Mouse (Mus musculus) gastrocnemius, adult 18-20 months (tissue): ENCODE measurements at regions not wholly inside any gene's neighbourhood (a gene's known extent, or its start where the extent isn't known, plus 50 kb on each side); places are given as distances from the start of the nearest gene placed in this dataset.
A peak's percentile ranks its signal among the peaks of the same experiment; 100 is the strongest.
"Not testable (repeated sequence)": the region's sequence is repeated elsewhere in the genome, so short reads cannot be mapped to it uniquely, and the experiment has no call there.

ENCODE experiments used
- DNase-seq: peaks from one replicate; pipeline ENCODE4 v3.0.0; 2021; ENCODE audit warnings: low spot score

DNA sequence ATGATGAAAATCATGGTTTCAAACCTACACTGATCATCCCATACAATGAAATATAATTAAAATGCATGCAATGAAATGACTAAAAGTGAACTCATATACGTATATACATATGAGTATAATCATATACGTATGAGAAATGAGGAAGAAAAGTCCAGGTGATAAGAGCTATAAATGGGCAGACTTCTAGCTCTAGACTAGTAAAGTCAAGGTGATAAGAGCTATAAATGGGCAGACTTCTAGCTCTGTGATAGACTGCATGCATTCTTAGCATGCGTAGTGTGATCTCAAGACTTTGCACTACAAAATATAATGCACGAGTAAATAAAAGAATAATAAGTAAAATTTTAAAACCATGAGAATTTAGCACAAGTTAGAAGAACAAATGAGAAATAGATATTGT, 606.2 kb upstream of the Gpc5 start:
- DNase-seq = no peak

DNA sequence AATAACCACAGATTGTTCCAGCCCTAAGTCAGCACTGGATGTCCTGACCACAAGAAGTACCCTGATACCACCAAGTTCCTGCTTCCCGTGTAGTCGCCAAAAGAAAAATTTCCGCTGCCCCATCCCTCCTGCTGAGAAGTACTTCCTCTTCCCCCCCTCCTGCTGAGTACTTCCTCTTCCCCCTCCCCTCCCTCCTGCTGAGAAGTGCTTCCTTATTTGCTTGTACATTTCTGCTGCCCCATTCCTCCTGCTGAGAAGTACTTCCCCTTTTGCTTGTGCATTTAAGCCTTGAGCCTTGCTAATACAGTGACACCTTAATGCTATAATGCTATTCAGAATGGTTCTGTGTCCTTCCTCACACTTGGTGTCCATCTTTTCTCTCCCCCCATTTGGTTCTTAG, 598.6 kb upstream of the Gpc5 start:
- DNase-seq = not testable (repeated sequence)

DNA sequence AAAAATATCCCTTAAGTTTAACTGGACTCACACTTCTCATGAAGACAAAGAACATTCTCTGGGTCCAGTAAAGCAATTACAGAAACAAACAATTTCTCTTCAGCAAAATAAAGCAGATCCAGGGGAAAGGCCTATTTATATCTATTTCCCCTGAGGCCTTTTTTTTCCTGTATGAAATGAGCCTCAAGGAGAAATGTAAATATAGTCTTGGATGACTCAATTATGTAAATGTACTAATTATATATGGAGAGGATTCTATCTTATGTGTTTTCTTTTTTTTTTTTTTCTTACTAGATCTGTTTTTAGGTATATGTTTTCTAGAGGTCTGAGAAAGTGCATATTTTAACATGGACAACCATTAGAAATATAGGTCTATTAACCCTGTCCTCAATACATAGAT, 587.0 kb upstream of the Gpc5 start:
- DNase-seq = no peak

DNA sequence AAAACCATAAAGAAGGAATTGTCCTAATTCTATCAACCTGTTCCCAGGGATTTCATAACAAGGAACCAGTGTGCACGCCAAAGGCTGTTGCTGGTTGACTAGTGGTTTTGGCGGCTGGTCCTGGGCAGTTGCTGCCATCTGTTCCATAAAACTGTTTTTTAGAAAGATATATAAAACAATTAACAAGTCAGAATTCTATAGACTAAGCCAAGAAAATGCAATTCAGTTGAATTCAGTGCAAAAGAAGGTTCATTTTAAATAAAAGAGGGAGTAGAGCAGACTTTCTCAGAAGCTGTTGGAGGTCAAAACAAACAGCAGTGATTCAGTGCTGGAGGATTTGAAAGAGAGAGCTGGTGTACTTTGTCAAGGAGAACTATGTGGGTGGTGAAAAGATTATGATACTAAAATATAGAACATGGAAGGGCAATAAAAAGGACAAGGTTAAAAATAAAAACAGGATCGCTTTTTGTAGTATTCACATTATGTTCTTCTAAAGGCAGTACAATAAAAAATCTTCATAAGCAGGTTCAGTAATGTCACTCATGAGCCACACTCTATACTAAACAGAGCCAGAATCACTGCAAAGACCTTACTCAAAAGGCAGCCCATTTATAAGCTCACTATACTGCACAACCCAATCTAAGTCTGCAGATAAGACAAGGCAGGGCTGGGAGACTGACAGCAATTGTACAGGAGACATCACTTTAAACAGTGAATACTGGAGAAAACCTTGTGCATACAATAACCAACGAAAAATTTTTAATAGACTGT, 543.9 kb upstream of the Gpc5 start:
- DNase-seq = no peak

DNA sequence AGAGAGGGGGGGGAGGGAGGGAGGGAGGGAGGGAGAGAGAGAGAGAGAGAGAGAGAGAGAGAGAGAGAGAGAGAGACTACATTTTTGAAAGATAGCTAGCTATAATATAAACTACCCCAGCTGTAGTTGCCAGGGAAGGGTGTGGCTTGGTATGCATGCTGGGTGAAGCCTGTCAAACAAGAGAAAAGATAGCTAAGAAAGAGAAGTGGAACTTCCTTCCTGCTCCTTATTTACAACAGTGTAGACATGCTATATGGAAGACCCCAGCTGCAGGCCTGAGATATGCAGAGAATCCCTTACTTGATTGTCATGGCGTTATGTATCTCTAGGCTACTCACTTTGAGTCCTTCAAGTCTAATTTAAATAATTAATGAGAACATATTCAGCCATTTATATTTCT, 542.9 kb upstream of the Gpc5 start:
- DNase-seq = no peak

DNA sequence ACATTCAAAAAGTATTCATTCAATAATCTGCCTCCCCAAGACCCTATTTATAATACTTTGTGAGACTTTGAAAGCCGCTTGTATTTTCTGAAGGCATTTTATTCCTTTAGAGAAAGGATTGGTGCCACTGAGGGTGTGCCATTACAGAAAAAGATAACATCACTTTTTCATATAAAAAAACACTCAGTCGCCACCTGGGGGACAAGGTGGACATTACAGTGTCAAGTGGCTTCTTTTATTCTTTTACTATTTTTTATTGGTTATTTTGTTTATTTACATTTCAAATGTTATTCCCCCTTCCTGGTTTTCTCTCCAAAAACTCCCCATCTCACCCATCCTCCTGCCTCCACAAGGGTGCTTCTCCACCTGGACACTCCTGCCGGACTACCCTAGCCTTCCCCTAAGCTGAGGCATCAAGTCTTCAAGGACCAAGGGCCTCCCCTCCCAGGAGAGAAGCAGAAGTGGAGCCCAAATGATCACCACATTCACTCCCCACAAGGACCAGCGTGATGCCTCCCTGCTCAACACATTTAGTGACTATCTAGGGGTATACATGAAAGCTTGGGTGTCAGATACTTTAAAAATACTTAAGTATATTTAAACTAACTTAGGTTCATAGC, 525.5 kb upstream of the Gpc5 start:
- DNase-seq = no peak

DNA sequence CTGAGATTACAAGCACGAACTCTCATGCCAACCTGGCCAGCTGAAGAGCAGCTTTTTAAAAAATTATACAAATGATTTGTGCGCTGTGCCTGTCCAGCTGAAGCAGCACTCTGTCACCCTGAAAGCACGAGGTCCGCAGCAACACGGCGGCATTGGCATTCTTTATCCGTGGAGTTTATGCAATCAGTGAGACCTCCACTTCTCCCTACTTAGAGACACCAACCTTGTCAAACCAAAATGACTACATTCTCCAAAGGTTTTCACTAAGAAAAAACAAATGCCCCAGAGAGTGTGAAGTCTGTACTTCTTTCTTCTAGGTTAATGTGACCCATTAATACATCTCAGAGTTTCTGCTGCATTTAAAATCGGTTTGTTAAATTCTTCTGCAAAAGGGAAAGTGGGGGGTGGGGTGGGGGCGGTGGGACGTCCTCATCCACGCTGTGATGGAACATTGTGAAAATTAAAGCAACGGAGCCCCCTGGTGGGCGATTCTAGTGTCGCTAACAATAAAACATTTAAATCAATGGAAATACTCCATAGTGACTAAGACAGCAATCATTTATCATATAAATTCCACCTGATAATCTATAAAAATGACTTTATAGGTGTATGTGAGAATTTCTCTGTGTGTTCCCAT, 524.2 kb upstream of the Gpc5 start:
- DNase-seq = no peak

DNA sequence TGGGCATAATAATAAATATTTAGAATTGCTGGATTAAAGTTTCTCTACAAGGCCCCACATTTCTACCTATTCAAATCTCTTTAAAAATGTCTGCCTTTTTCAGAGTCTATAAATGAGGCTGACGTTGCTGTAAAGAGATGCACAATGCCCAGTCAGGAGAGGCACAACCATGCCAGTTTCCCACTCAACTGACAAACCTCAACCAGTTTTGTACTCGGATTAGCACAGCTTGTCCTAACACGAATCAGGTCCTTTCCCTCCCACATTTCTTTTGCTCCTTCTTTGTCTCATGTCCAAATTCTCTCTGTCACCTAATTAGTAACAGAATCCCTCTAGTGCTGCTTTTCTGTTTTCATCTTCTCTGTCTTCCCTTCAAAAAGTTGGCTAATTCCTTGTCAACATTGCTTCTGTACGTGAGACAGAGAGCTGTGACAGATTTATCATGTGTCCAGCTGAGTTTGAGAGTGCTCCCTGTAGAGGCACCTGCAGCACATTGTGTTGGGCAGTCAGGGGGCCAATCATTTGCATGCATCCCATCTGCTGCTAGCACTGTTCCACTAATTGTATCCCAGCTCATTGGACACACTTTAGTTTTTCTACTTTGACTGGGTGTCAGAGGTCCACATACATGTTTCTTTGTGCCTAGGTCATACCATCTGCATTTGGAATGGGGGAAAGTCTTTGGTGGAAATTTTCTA, 504.5 kb upstream of the Gpc5 start:
- DNase-seq = no peak

DNA sequence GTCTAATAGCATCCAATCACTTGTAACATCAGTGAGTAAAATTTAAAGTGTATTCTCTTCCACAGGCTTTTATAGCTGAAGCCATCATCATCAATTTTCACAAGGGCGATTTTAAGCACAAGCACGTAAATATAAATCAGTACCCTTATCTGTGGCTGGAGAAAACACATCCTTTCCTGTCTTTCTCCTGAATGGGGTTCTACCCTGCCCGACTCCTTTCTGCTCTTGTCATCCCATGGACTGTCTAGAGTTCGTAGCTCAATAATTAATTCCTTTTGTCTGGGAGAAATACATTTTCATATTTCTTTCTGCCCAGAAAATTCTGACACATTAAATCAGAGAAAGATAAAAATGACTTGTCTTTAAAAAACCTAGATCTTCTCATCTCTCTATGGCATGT, 482.7 kb upstream of the Gpc5 start:
- DNase-seq = no peak

DNA sequence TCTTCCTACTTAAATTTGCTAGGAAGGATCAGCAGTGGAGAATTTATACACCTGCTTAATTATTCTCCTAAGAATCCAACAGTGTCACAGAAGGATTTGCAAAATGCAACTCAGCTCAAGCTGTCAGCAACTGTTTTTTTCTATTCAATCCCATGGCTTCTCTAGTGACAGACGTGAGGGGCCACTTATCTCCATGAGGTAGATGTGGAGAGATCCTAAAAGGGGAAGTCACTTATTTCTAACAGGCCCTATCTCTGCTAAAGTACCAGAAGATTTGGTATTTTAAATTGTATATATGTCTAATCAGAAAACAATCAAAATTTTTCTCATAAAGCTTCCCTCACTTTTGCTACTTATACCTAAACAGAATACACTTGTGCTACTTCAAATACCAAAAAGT, 479.6 kb upstream of the Gpc5 start:
- DNase-seq = no peak

DNA sequence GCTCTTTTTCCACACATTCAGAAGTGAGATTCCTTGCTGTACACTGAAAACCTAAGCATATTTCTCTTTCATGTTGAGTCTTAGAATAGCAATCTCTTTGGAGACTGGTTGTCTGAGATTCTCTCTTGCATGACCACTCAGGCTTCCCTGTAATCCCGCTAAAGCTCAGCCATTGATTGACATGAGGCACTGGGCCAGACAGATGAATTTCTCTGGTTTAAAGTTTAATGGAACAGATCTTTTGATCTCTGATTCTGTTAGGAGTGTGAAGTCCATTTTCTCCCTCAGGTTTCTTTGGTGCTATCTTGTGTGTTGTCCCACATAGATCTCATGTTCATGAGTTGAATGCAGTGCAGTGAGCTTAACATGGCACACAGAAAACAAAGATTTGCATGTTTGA, 435.4 kb upstream of the Gpc5 start:
- no peak for DNase-seq

DNA sequence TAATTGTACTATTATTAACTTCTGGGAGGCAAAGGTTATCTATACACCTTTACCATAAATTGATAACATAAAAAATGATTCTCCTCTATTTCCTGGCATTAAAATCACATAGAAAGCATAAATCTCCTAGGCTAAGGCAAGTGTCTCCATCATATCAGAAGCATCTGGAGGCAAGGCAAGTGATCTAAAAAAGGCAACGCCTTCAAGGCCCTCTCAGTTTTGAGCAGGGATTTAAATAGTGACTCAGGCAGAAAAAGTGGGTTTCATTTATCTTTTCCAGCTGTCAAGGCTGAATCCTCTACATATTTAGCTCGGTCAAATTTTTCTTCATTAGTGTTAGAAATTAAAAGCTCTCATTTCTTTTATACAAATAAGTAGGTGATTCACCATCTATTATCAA, 430.0 kb upstream of the Gpc5 start:
- DNase-seq = no peak

DNA sequence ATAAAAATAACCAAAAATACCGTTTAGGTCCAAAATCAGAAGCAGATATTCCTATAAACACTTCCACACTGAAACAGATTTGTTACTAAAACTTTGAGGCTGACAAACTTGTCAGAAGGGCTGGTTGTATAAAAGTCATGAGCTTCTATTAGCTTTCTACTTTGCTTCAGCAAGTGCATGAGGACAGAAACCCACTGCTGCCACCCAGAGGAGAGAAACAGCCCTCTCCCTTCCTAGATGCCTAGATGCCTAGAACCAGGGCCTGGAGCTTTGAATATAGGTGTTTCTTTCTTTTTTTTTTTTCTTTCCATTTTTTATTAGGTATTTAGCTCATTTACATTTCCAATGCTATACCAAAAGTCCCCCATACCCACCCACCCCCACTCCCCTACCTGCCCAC, 406.9 kb upstream of the Gpc5 start:
- DNase-seq = no peak

DNA sequence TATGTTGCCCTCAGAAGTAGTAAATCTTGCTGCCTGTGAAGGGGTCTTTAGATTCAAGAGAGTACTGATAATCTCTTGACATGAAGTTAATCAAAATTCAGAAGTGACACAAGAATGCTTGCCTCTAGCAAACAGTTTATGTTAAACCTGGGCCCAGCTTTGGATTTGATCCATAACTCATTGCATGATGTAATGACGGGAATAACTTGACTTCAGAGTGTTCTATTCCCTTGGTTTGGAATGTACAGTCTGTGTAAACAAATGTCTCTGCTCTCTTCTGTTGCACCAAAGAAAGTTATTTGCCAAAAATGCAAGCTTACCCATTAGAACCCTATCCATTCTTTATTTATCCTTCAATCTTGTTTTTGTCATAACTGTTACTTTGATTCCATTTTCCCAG, 397.1 kb upstream of the Gpc5 start:
- no peak for DNase-seq

DNA sequence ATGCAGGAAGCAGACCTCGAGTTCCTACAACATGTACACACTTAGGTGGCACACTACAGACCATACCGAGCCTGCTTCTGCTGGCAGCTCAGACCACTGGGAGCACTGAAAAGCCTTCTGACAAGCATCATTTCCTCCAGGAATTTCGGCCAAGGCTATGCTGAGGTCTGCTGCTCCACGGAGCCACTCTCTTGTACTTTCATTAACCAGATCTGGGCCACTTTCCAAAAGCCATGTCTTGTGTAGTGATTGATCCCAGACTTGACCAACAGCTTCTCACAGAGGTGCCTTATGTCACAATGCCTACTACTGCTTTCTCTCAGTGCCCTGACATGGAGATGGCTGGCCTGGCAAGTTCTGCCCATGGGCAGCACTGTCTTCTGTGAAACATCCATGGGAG, 394.5 kb upstream of the Gpc5 start:
- no peak for DNase-seq

DNA sequence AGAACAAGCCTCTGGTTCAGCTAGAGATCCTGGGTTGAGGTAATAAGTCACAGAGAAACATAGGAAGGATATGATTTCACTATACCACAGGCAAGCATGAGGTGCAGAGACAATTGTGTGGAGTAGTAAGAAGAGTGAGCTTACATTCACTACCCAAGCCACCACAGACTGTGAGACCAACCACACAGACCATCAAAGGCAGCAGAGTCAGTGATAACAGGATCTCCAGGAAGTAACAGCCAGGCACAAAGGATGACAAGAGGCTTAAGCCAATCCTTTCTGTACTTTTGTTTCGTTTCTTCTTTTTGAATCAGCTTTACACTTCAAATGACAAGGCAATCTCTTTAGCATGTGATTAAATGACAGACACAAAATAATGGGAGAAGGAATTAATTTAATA, 368.9 kb upstream of the Gpc5 start:
- no peak for DNase-seq

DNA sequence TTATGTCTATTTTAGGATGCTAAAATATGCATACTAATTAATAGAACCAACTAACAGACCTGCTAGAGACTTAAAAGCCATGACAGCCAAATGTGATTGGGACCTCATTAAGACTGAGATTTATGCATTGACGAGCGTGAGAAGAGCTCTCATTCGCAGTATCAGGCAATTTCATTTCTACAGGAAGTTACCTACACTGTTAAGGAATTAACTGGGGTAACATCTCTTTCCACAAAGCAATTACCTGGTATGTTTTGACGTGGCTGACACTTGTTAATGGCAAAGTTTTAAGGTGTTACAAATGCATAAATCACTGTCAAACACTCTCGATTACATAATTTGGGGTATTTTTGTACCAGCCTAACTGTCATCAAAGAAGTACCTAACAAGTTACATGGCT, 324.7 kb upstream of the Gpc5 start:
- no peak for DNase-seq

DNA sequence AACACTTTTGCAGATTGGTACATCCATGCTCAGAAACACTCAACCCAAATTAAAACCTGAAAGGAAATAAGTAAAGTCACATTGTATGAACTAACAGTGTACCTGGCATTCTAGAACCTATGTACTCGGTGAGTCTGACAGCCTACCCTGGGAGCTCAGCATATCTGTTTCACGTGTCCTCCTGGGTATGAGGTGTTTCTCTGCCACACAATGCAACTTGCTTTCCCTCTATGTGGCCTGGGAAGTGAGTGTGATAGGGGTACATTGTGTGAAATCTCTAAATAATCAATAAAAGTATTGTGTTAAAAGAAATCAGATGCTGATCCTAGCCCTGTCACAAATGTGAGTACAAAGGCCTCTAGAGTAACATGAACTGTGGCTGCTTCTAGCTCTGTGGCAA, 315.3 kb upstream of the Gpc5 start:
- DNase-seq = no peak

DNA sequence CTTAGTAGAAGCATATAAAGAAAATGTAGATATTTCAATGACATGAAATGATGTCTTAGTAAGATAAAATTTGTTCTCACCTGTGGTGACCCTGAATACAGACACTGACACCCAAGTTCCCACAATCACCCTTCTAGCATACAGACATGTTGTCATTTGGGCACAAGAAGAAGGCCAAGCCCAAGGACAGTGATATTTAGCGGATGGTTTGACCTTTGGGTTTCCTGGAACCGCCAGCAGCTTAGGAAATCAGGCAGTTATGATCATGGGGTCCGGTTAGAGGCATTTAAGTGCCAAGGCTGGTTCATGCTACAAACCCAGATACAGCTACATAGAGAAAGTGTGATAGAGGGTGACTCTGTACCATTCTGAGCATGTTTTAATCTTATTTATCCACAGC, 310.2 kb upstream of the Gpc5 start:
- DNase-seq = no peak

DNA sequence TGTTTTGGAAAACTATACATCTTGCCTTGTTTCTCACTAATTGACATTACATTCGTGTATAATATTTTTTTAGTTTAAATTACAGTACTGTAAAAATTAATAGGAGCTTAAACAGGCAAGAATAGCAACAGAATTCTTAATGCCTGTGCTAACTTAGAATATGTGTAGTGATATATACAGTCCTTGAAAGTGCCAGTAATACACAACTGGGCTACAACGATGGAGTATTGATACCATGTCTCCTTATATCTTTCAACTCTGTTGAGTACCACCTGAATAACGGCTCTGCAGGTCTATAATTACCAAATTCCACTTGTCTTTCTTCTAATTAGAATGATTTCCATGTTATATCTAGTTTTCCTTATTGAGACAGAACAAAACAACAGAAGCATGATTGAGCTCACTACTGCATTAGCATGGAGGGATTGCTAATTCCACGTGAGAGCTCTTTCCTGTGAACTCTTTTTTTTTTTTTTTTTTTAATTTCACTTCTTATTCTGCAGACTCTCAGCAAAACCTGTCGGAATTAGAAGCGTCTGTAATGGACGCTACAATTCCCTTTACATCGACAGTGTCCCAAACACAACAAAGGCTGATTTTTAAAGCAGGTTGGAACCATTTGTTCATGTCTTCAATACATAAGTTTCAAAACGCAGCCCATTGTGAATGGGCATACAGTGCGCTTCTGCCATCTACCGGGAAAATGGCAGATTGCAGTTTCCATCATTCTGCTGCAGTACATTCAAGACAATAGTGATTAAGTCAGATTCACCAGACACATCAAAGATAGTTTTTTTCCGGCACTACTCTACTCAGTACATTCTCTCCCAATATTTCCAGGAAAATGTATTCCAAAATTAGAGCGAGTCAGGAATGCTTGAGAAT, 300.8 kb upstream of the Gpc5 start:
- DNase-seq = peak; percentile 15

DNA sequence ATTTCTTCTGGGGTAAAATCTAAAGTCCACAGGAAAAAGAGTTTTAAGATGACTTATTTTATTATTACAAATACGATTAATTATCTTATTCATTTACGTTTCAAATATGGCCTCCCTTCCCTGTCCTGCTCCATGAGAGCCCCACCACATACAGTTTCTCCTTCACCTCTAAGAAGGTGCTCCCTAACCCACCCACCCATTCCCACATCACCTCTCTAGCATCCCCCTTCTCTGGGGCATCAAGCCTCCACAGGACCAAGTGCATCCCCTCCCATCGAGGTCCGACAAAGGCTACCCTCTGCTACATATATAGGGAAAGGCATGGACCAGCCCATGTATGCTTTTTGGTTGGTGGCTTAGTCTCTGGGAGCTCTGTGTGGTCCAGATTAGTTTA, 300.2 kb upstream of the Gpc5 start:
- no peak for DNase-seq

DNA sequence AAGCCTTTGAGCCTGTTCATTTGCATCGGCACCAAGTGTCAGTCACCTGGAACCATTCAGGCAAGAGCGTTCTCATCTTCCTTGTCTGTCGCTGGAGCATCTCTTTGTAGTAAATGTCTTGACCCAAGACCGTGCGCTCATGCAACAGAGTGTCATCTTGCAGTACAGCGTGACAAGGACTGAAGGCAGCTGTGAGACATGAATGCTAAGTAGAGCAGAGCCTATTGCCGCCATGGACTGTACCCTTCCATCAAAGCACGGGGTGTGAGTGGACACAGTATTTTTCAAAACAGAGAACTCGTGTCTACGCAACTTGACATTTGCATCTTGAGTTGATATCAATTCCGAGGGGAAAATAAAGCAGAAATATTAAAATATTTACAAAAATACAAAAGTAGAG, 287.4 kb upstream of the Gpc5 start:
- DNase-seq = no peak
